Mouse (Mus musculus) C2C12 (cell line): ENCODE data around the gene Mertk.

Experiments used
- CEBPB ChIP-seq: IDR thresholded peaks from one replicate; pipeline ENCODE4 v1.6.1; 2011; ENCODE audit warnings: low read depth, mild to moderate bottlenecking, control low read depth, moderate library complexity
- CTCF ChIP-seq: IDR thresholded peaks from one replicate; pipeline ENCODE4 v1.5.1; 2011; ENCODE audit not compliant: control insufficient read depth, insufficient read depth, insufficient read length
- MAX ChIP-seq: IDR thresholded peaks from one replicate; pipeline ENCODE4 v1.6.1; 2011; ENCODE audit warnings: mild to moderate bottlenecking, control low read depth
- MYOD1 ChIP-seq: IDR thresholded peaks from one replicate; pipeline ENCODE4 v1.6.1; 2011; ENCODE audit warnings: low read depth; ENCODE audit not compliant: control insufficient read depth, insufficient read length

- TF ChIP-seq CTCF (no peak), CEBPB (no peak), MYOD1 (peak; percentile 81), MAX (peak; percentile 94)
Observed at GRCm38 (mm10) chr2:128755149-128755691, 56.5 kb downstream of the Mertk start.
